Mouse (Mus musculus): ENCODE measurements around the gene Serpinb1c. TPM values are rescaled to one million over a fixed set of nuclear protein-coding genes. Genes with fewer than 3 reads are reported as not detected.
"Not testable (repeated sequence)": the region's sequence is repeated elsewhere in the genome, so short reads cannot be mapped to it uniquely, and the experiment has no call there.

Serpinb1c gene
- polyA plus RNA-seq, 1 experiment from 2014 or later, result not detected

DNA sequence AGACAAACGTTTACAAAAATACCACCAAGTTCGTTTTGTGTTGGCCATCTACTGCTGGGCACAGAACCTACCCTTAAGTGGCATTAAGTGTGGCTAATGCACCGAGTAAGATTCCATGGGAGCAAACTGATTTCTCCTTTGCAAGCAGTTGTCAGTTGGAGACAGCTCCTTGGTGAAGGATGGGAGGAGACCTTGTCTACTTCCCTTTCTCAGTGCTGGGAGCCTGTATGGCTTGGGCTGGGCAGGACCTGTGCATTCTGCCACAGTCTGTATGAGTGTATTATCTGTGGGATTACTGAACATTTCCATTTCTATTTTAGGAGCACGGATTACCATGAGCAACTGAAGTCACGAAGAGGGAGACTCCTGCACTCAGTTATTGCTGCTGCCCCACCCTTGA lies 29.2 kb downstream of the Serpinb1c start:
- ATAC-seq (ENCODE audit: low read depth), result no peak
- H3K4me2 ChIP-seq (ENCODE audit: low read depth, low read length), result no peak overlapping the region
- H3K27ac ChIP-seq (ENCODE audit: low read length), result no peak overlapping the region
- no peaks in the 10 kb centered on the region for H3K9me3 ChIP-seq (ENCODE audit: control insufficient read depth, low read length)
- no peaks in the 10 kb centered on the region for H3K36me3 ChIP-seq (ENCODE audit: control insufficient read depth, insufficient read depth, low read length)
- H3K9ac ChIP-seq (ENCODE audit: low read length), result no peak overlapping the region
- H3K27me3 ChIP-seq (ENCODE audit: control insufficient read depth, insufficient read depth, low read depth, low read length), result no peaks in the 10 kb centered on the region
- no peaks in the 10 kb centered on the region for H3K4me1 ChIP-seq (replicated peaks; ENCODE audit: control insufficient read depth, insufficient read depth, low read length)
- H3K4me3 ChIP-seq (ENCODE audit: low read length), result no peak overlapping the region
- whole genome bisulfite sequencing, result 60% methylated on average over 5 of the region's 5 CpGs

DNA sequence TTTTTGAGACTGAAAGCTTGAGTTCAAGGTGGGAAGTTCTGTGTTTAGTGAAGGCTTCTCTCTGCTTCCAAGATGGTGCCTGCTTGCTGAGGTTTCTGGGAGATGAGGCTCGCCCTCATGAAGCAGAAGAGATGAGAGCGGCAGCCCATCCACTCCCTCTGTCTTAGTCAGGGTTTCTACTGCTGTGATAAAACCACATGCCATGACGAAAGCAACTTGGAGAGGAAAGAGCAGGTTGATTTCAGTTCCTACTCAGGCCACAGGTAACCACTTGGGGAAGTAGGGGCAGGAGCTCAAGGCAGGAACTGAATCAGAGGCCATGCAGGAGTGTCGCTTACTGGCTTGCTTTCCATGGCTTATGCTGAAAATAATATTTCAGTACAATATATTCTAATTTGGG lies 29.8 kb downstream of the Serpinb1c start:
- not testable (repeated sequence) for H3K27me3 ChIP-seq (ENCODE audit: control insufficient read depth, insufficient read depth, low read depth, low read length); ATAC-seq (ENCODE audit: low read depth); H3K4me3 ChIP-seq (ENCODE audit: low read length); H3K27ac ChIP-seq (ENCODE audit: low read length); H3K4me2 ChIP-seq (ENCODE audit: low read depth, low read length); H3K36me3 ChIP-seq (ENCODE audit: control insufficient read depth, insufficient read depth, low read length); H3K9ac ChIP-seq (ENCODE audit: low read length); H3K9me3 ChIP-seq (ENCODE audit: control insufficient read depth, low read length); H3K4me1 ChIP-seq (replicated peaks; ENCODE audit: control insufficient read depth, insufficient read depth, low read length)
- WGBS, result 75% methylated on average over 4 of the region's 4 CpGs

DNA sequence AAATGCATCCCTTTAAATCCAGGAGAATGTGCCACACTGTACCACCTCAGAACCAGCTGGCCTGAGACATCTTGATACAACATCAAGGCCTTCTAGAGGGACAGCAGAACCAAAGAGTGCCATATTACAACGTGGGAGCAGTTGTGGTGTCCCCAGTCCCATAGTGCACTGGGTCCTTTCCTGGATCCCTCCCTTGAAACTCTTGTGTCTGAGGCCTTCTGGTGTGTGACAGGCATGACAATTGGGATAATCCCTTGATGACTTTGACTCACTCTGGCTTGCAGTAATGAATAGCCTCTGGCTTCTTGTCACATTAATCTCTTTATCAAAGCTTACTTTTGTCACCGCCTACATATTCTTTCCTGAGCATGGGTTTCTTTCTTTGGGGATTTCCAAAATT lies 31.0 kb downstream of the Serpinb1c start:
- Histone ChIP-seq H3K4me1 (replicated peaks; ENCODE audit: control insufficient read depth, insufficient read depth, low read length) (no peaks in the 10 kb centered on the region), H3K9me3 (ENCODE audit: control insufficient read depth, low read length) (no peaks in the 10 kb centered on the region), H3K4me3 (ENCODE audit: low read length) (no peak overlapping the region), H3K9ac (ENCODE audit: low read length) (no peak overlapping the region), H3K4me2 (ENCODE audit: low read depth, low read length) (no peak overlapping the region), H3K27ac (ENCODE audit: low read length) (no peak overlapping the region), H3K36me3 (ENCODE audit: control insufficient read depth, insufficient read depth, low read length) (no peaks in the 10 kb centered on the region), H3K27me3 (ENCODE audit: control insufficient read depth, insufficient read depth, low read depth, low read length) (no peaks in the 10 kb centered on the region)
- no peak for ATAC-seq (ENCODE audit: low read depth)
- 59% methylated on average over 2 of the region's 2 CpGs for WGBS

DNA sequence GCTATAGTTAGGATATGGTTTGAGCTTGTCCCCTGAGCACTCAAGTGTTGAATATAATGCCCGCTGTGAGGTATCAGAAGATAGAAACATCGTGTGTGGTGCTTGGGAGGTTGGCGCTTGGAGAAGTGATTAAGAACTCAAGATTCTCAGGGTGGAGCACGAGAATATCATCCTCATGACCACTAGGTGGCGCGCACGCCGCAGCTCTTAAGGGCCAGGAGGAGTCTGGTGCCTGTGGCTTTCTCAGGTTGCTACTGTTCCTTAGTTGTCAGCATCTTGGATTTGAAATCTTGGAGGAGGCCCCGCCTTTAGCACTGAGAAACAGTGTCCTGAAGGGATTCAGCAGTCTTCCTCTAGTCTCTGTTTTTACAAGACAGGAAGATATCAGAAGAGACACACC lies 31.5 kb downstream of the Serpinb1c start:
- no peak overlapping the region for H3K27ac ChIP-seq (ENCODE audit: low read length)
- no peak overlapping the region for H3K9ac ChIP-seq (ENCODE audit: low read length)
- H3K9me3 ChIP-seq (ENCODE audit: control insufficient read depth, low read length), result no peaks in the 10 kb centered on the region
- WGBS, result 3% methylated on average over 9 of the region's 9 CpGs
- ATAC-seq (ENCODE audit: low read depth), result peak; percentile 49; the same call in 1 of the 2 replicates
- no peaks in the 10 kb centered on the region for H3K36me3 ChIP-seq (ENCODE audit: control insufficient read depth, insufficient read depth, low read length)
- H3K4me2 ChIP-seq (ENCODE audit: low read depth, low read length), result no peak overlapping the region
- H3K4me3 ChIP-seq (ENCODE audit: low read length), result no peak overlapping the region
- no peaks in the 10 kb centered on the region for H3K27me3 ChIP-seq (ENCODE audit: control insufficient read depth, insufficient read depth, low read depth, low read length)
- H3K4me1 ChIP-seq (replicated peaks; ENCODE audit: control insufficient read depth, insufficient read depth, low read length), result no peaks in the 10 kb centered on the region

DNA sequence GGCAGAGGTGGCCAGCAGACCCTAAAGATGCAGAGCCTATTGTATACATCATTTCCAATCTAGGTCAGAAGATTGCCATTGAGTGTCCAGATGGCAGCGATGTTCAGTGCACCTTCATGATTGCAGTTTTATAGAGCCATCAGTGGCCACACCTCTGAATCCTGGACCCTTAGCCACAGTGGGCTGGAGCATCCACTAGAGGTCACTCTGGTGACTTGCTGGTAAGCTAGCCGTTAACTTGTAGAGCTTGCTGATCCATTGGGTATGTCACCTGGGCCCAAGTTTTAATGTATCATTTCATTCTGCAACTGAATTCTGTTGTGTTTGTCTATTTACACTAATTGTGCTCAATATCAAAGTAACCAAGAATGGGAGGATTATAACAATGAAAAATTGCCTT lies 32.4 kb downstream of the Serpinb1c start:
- H3K4me1 ChIP-seq (replicated peaks; ENCODE audit: control insufficient read depth, insufficient read depth, low read length), result no peaks in the 10 kb centered on the region
- H3K36me3 ChIP-seq (ENCODE audit: control insufficient read depth, insufficient read depth, low read length), result no peaks in the 10 kb centered on the region
- no peak overlapping the region for H3K4me3 ChIP-seq (ENCODE audit: low read length)
- WGBS, result 55% methylated on average over 2 of the region's 2 CpGs
- H3K9ac ChIP-seq (ENCODE audit: low read length), result no peak overlapping the region
- H3K4me2 ChIP-seq (ENCODE audit: low read depth, low read length), result no peak overlapping the region
- H3K27me3 ChIP-seq (ENCODE audit: control insufficient read depth, insufficient read depth, low read depth, low read length), result no peaks in the 10 kb centered on the region
- no peak overlapping the region for H3K27ac ChIP-seq (ENCODE audit: low read length)
- H3K9me3 ChIP-seq (ENCODE audit: control insufficient read depth, low read length), result no peaks in the 10 kb centered on the region
- ATAC-seq (ENCODE audit: low read depth), result no peak

DNA sequence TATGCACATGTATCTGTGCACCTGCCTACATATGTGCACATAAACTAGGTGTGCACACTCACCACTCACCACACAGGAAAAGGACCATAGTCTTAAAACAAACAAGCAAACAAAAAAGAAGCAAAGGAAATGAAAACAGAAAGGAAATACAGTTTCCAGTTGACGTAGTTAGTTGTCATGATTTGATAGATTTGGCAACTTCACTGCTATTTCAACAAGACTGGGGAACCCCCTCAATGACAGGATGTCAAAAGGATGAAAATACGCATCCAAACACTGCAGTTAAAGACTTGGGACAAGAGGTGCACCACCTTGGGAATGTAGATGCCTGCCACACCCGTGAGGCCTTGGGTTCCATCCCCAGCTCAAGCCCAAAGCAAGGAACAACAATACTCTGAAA lies 33.5 kb downstream of the Serpinb1c start:
- WGBS, result 57% methylated on average over 2 of the region's 3 CpGs

DNA sequence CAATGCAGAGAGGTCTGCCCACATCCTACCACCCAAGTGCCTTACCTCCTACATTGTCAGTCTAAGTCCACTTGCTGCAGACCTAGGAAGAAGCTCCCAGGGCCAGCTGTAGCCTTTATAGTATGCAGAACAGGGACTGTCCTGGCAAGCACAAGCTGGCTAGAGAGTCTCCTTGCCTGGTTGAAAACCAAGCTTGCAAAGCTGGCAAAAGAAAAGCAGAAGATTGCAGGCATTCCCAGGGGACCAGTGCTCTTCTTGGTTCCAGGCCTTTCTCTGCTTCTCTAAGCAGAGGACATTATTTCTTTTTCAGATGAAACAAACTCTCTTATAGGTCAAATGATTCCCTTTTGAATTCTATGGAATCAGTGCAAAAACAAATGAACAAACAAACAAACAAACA lies 34.6 kb downstream of the Serpinb1c start:
- H3K4me1 ChIP-seq (replicated peaks; ENCODE audit: control insufficient read depth, insufficient read depth, low read length), result no peaks in the 10 kb centered on the region
- ATAC-seq (ENCODE audit: low read depth), result no peak

More for the DNA sequence above, 33.5 kb downstream of the Serpinb1c start:
- H3K4me3 ChIP-seq (ENCODE audit: low read length); H3K36me3 ChIP-seq (ENCODE audit: control insufficient read depth, insufficient read depth, low read length); H3K27me3 ChIP-seq (ENCODE audit: control insufficient read depth, insufficient read depth, low read depth, low read length); H3K9ac ChIP-seq (ENCODE audit: low read length); H3K9me3 ChIP-seq (ENCODE audit: control insufficient read depth, low read length); H3K4me2 ChIP-seq (ENCODE audit: low read depth, low read length); ATAC-seq (ENCODE audit: low read depth); H3K27ac ChIP-seq (ENCODE audit: low read length); H3K4me1 ChIP-seq (replicated peaks; ENCODE audit: control insufficient read depth, insufficient read depth, low read length): not testable (repeated sequence)

DNA sequence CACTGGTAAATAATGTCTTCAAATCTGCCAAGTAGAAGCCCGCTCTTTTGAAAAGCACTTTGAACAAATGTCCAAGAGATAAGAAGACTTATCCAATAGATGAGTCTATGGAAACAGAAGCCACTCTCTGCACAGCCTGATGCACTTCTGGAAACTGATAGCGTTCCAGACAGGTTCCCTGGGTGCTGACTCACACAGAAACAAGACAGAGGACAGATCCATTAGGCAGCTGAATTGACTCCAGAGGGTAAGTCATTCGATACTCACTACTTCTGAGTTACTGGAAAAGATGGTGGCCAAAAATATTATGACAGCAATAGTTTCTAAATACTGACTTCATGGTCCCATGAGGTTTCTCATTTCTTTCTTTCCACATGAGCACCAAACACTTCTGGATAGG lies 37.2 kb downstream of the Serpinb1c start:
- Histone ChIP-seq H3K36me3 (ENCODE audit: control insufficient read depth, insufficient read depth, low read length) (no peaks in the 10 kb centered on the region), H3K9me3 (ENCODE audit: control insufficient read depth, low read length) (no peaks in the 10 kb centered on the region), H3K4me2 (ENCODE audit: low read depth, low read length) (no peak overlapping the region), H3K4me3 (ENCODE audit: low read length) (no peak overlapping the region), H3K27ac (ENCODE audit: low read length) (no peak overlapping the region), H3K4me1 (replicated peaks; ENCODE audit: control insufficient read depth, insufficient read depth, low read length) (no peaks in the 10 kb centered on the region), H3K9ac (ENCODE audit: low read length) (no peak overlapping the region), H3K27me3 (ENCODE audit: control insufficient read depth, insufficient read depth, low read depth, low read length) (no peaks in the 10 kb centered on the region)
- no peak for ATAC-seq (ENCODE audit: low read depth)
- WGBS, result 62% methylated on average over 3 of the region's 3 CpGs

More for the DNA sequence above, 34.6 kb downstream of the Serpinb1c start:
- no peaks in the 10 kb centered on the region for H3K9me3 ChIP-seq (ENCODE audit: control insufficient read depth, low read length)
- H3K4me3 ChIP-seq (ENCODE audit: low read length), result no peak overlapping the region
- no peak overlapping the region for H3K4me2 ChIP-seq (ENCODE audit: low read depth, low read length)
- no peak overlapping the region for H3K9ac ChIP-seq (ENCODE audit: low read length)
- H3K27me3 ChIP-seq (ENCODE audit: control insufficient read depth, insufficient read depth, low read depth, low read length), result no peaks in the 10 kb centered on the region
- H3K36me3 ChIP-seq (ENCODE audit: control insufficient read depth, insufficient read depth, low read length), result no peaks in the 10 kb centered on the region
- no peak overlapping the region for H3K27ac ChIP-seq (ENCODE audit: low read length)

DNA sequence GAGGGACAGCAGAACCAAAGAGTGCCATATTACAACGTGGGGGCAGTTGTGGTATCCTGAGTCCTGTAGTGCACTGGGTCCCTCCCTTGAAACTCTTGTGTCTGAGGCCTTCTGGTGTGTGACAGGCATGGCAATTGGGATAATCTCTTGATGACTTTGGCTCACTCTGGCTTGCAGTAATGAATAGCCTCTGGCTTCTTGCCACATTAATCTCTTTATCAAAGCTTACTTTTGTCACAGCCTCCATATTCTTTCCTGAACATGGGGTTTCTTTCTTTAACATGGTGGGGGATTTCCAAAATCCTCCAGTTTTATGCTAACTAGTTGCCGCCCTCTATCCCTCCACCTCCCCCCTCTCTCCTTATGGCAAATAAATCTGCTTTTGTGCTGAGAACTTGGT lies 44.9 kb downstream of the Serpinb1c start:
- Histone ChIP-seq H3K4me2 (ENCODE audit: low read depth, low read length) (no peak overlapping the region), H3K4me1 (replicated peaks; ENCODE audit: control insufficient read depth, insufficient read depth, low read length) (peaks cover 15% of the 10 kb centered on the region), H3K27me3 (ENCODE audit: control insufficient read depth, insufficient read depth, low read depth, low read length) (no peaks in the 10 kb centered on the region), H3K9me3 (ENCODE audit: control insufficient read depth, low read length) (no peaks in the 10 kb centered on the region), H3K27ac (ENCODE audit: low read length) (no peak overlapping the region), H3K36me3 (ENCODE audit: control insufficient read depth, insufficient read depth, low read length) (no peaks in the 10 kb centered on the region), H3K9ac (ENCODE audit: low read length) (no peak overlapping the region), H3K4me3 (ENCODE audit: low read length) (no peak overlapping the region)
- WGBS, result 61% methylated on average over 2 of the region's 2 CpGs
- ATAC-seq (ENCODE audit: low read depth), result no peak

DNA sequence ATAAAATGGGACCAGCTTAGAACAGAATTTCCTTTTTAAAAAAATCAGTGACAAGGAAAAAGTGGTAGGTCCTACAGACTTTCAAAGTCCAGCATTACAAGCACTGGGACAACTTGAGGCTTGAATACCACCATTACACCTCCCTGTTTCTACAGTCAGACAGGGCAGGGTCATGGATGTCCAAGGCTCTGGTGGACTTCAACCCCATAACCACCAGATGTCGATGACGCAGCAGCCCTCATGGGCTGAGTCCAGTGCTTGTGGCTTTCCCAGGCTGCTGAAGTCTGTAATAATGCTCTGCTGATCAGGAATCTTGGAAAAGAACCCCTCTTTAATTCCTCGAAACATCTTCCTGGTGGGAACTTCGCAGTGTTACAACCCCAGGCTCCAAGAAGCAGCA lies 45.5 kb downstream of the Serpinb1c start:
- Histone ChIP-seq H3K4me1 (replicated peaks; ENCODE audit: control insufficient read depth, insufficient read depth, low read length) (peaks cover 15% of the 10 kb centered on the region), H3K27ac (ENCODE audit: low read length) (no peak overlapping the region), H3K4me3 (ENCODE audit: low read length) (no peak overlapping the region), H3K27me3 (ENCODE audit: control insufficient read depth, insufficient read depth, low read depth, low read length) (no peaks in the 10 kb centered on the region), H3K4me2 (ENCODE audit: low read depth, low read length) (no peak overlapping the region), H3K9me3 (ENCODE audit: control insufficient read depth, low read length) (no peaks in the 10 kb centered on the region), H3K36me3 (ENCODE audit: control insufficient read depth, insufficient read depth, low read length) (no peaks in the 10 kb centered on the region), H3K9ac (ENCODE audit: low read length) (no peak overlapping the region)
- WGBS, result 94% methylated on average over 4 of the region's 4 CpGs
- ATAC-seq (ENCODE audit: low read depth), result no peak

Measured in lung, embryonic 16.5 days (tissue).